Comparison of ENCODE assay signal across 9 mouse cellular contexts in the genomic region with DNA sequence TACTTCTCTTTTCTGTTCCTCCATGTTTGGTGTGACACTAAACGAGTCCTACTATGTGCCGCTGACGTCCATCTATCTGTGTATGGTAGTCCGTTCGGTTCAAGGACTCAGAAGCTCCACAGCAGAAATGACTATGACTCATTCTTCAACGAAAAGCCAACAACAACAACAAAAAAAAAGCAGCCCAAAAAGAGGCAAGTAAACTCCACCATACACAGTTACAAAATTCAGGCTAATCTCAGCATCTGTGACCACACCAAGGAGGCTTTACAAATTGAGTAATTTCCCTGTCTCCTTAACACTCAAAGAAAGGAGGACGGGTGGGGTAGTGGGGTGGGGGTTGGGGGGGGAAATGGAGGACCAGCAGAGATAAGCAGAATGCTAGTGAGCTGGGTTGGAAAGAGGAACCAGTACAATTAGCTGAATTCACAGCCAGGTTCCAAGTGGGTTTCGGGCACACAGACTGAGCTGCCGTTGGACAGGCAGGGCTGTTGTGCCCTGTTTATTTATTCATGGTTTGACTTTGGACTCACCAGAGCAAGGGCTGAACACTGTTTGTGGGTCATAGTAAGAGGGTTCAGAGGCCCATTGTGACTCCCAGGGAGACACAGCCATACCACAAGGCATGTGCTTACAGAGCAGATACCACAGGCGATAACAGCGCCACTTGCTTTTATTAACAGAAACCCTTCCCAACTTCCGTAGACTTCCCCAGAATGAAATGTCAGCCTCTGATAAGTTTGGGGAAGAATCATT.
DNase-seq lines count a peak whose midpoint lies in the region; ATAC-seq lines count a peak whose summit lies in the region.
"Had no signal": no experiment of that assay in that cellular context is flagged by ENCODE, and none has a peak within 500 bp of the region (broad histone marks: within the 10 kb centered on the region; RNA-seq: fewer than 3 reads in every experiment).

No protein-coding gene starts in this region.

- H3K4me2 ChIP-seq in heart, embryonic 13.5 days: 0 out of 2 replicates have a peak overlapping the region, but pooled peaks have one; percentile 4
- peak overlapping the region; percentile 57 for H3K4me2 ChIP-seq in liver, embryonic 12.5 days

- peak; percentile 36 for DNase-seq in urinary bladder, postnatal 14 days (ENCODE audit: low spot score)
- no peak for DNase-seq in urinary bladder, postnatal 25 days (ENCODE audit: low spot score)
- DNase-seq in right cerebral cortex, postnatal 4 days: no peak
- no peak for DNase-seq in right cerebral cortex, postnatal 25 days
- DNase-seq in layer of hippocampus, postnatal 14 days (ENCODE audit: low spot score in 2 of 2): no peak
- DNase-seq: gastrocnemius, postnatal 14 days had no signal

- H3K27ac ChIP-seq in heart, embryonic 13.5 days (replicated peaks): 0 out of 2 replicates have a peak overlapping the region, but pooled peaks have one; percentile 21
- H3K27ac ChIP-seq in liver, embryonic 12.5 days: peak overlapping the region; percentile 86
- H3K27ac ChIP-seq: embryonic facial prominence, embryonic 10.5 days had no signal

- H3K27me3 ChIP-seq in heart, embryonic 13.5 days (replicated peaks): no peaks in the 10 kb centered on the region
- H3K27me3 ChIP-seq in liver, embryonic 12.5 days (replicated peaks): no peaks in the 10 kb centered on the region

- 0 out of 2 replicates have a peak, but pooled peaks cover 3% of the 10 kb centered on the region for H3K36me3 ChIP-seq in heart, embryonic 13.5 days
- no peaks in the 10 kb centered on the region for H3K36me3 ChIP-seq in liver, embryonic 12.5 days
- H3K36me3 ChIP-seq: embryonic facial prominence, embryonic 10.5 days had no signal

- peaks cover 58% of the 10 kb centered on the region for H3K4me1 ChIP-seq in heart, embryonic 13.5 days
- peaks cover 61% of the 10 kb centered on the region for H3K4me1 ChIP-seq in liver, embryonic 12.5 days

- ATAC-seq in heart, embryonic 13.5 days (ENCODE audit: extremely low read depth, insufficient number of reproducible peaks, low FRiP score, low TSS enrichment): 0 out of 2 replicates have a peak, but pooled peaks have one; percentile 17
- ATAC-seq in liver, embryonic 12.5 days: peak; percentile 85

- no peaks in the 10 kb centered on the region for H3K9me3 ChIP-seq in heart, embryonic 13.5 days
- H3K9me3 ChIP-seq in liver, embryonic 12.5 days (replicated peaks): no peaks in the 10 kb centered on the region
- H3K9me3 ChIP-seq: embryonic facial prominence, embryonic 10.5 days had no signal

- 57% methylated on average over 12 of the region's 12 CpGs for WGBS in heart, embryonic 13.5 days
- 9% methylated on average over 12 of the region's 12 CpGs for WGBS in liver, embryonic 12.5 days (ENCODE audit: insufficient replicate concordance)

- peak overlapping the region; percentile 12; the same call in 1 of the 2 replicates for H3K9ac ChIP-seq in heart, embryonic 13.5 days
- peak overlapping the region; percentile 43 for H3K9ac ChIP-seq in liver, embryonic 12.5 days

- H3K4me3 ChIP-seq in heart, embryonic 13.5 days: no peak overlapping the region
- H3K4me3 ChIP-seq in liver, embryonic 12.5 days: peak overlapping the region; percentile 20; the same call in 1 of the 2 replicates
- H3K4me3 ChIP-seq: embryonic facial prominence, embryonic 10.5 days had no signal
